Mouse (Mus musculus) liver, embryonic 15.5 days (tissue): Measurements from ENCODE around the gene Ajm1. TPM values are rescaled to one million over a fixed set of nuclear protein-coding genes. Genes with fewer than 3 reads are reported as not detected.
A peak's percentile ranks its signal among the peaks of the same experiment; 100 is the strongest.

ENCODE experiments used
- ATAC-seq: fragments of 200-750 bp; cut with Nextera tagmentation; 2 replicates; pipeline ENCODE4 v1.8.0; 2017; ENCODE audit warnings: moderate number of reproducible peaks, mild to moderate bottlenecking, moderate library complexity; ENCODE audit not compliant: insufficient read depth
- H3K27ac ChIP-seq: fragments of 300-500 bp; sonication (generic); replicated peaks from 2 replicates; pipeline ENCODE4 v1.5.1; 2015; ENCODE audit warnings: mild to moderate bottlenecking, inconsistent platforms
- H3K27me3 ChIP-seq: fragments of 300-500 bp; sonication (generic); 2 replicates; pipeline ENCODE4 v1.6.1; 2015; ENCODE audit warnings: mild to moderate bottlenecking, inconsistent platforms
- H3K36me3 ChIP-seq: fragments of 300-500 bp; sonication (generic); replicated peaks from 2 replicates; pipeline ENCODE4 v1.6.1; 2015; ENCODE audit warnings: moderate library complexity, mild to moderate bottlenecking, inconsistent platforms
- H3K4me1 ChIP-seq: fragments of 300-500 bp; sonication (generic); replicated peaks from 2 replicates; pipeline ENCODE4 v1.6.1; 2015; ENCODE audit warnings: inconsistent platforms
- H3K4me2 ChIP-seq: fragments of 300-500 bp; sonication (generic); 2 replicates; pipeline ENCODE4 v1.6.1; 2015; ENCODE audit warnings: moderate library complexity, mild to moderate bottlenecking, inconsistent platforms
- H3K4me3 ChIP-seq: fragments of 300-500 bp; sonication (generic); replicated peaks from 2 replicates; pipeline ENCODE4 v1.5.1; 2015; ENCODE audit warnings: mild to moderate bottlenecking, inconsistent platforms
- H3K9ac ChIP-seq: fragments of 300-500 bp; sonication (generic); 2 replicates; pipeline ENCODE4 v1.6.1; 2015; ENCODE audit warnings: moderate library complexity, mild to moderate bottlenecking, inconsistent platforms
- H3K9me3 ChIP-seq: fragments of 300-500 bp; sonication (generic); replicated peaks from 2 replicates; pipeline ENCODE4 v1.6.1; 2016; ENCODE audit warnings: inconsistent platforms
- WGBS: fragments of 180-500 bp; shearing (Covaris S2); methylation state at CpG from one replicate; pipeline ENCODE4 v1.1.7; 2015; ENCODE audit warnings: mixed read lengths; ENCODE audit not compliant: insufficient replicate concordance; 5-methylcytosine and 5-hydroxymethylcytosine counted together
- polyA plus RNA-seq: library from polyadenylated mRNA; unstranded; fragments of >200 nt; fragmentation: Nextera tagmentation; extraction: Ambion mirVana; gene quantifications from 2 replicates; pipeline ENCODE4 v1.2.1, GENCODE M21; 2015

Gene Ajm1
- polyA plus RNA-seq, 1 experiment from 2014 or later: not detected

DNA sequence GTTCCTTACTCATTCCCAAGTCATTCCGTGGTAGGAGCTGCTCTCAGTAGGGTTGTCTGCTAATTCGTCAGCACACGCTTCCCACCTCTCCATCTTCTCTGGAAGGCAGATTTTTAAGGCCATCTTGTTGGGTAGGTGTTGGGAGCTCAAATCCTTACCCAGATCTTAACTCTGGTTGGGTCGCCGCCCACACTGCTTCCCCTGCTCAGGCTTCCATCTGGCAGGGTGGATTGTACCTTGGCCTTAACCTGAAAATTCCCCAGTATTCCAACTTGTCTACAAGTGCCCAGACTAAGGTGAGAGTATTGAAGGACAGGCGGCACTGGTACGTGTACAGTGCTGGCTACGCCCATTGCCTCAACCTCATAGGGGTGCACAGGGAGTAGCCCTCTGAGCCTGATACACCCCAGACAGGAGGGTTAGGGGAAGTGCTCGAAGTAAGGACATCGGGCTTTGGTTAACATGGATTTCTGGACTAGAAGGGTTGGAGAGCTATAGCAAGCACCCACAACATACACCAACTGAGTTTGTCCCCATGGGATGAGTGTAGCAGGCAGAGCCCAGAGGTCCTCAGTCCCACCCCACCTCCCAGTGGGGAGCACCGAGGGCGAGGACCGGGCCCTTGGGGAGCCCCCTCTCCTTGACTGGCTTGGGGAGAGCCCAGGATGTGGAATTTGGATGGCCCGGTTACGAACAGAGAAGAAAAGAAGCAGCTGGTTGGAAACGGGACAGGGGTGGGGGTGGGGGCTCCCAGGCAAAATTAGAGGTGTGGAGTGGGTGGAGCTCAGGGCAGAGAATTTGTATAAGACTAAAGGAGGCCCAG is 5.3 kb downstream of the Ajm1 start:
- Histone ChIP-seq H3K36me3 (no peaks in the 10 kb centered on the region), H3K27me3 (peaks cover 60% of the 10 kb centered on the region), H3K9ac (no peak overlapping the region), H3K9me3 (no peaks in the 10 kb centered on the region), H3K27ac (no peak overlapping the region), H3K4me1 (peaks cover 82% of the 10 kb centered on the region), H3K4me3 (no peak overlapping the region), H3K4me2 (peak overlapping the region; percentile 73)
- no peak for ATAC-seq
- 73% methylated on average over 16 of the region's 16 CpGs for WGBS

DNA sequence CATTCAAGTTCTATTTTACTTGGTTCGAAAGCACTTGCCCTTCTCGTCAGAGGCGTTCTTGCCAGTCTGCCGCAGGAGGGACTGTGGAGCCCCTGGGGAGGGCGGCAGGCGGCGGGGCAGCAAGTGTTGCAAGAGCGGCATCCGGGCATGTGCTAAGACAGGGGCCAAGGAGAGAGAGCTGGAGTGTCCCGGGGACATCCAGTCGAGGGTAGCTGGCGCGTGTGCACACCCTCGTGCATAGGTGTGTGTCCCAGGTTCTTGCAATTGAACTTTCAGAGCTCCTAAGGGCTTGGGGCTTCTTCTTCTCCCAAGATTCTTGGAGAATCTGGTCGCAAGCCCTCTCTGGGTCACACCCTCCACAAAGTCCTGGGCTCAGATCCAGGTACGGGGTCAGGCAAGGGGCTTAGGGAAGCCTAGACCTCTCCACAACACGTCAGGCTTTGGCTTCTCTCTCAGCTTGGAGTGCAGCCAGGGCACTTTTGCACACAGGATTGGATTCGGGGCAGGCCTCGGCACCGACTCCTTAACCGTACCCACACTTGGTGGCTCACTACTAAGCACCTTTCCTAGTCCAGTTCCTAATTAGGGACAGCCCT is 6.0 kb downstream of the Ajm1 start:
- peaks cover 53% of the 10 kb centered on the region for H3K27me3 ChIP-seq

DNA sequence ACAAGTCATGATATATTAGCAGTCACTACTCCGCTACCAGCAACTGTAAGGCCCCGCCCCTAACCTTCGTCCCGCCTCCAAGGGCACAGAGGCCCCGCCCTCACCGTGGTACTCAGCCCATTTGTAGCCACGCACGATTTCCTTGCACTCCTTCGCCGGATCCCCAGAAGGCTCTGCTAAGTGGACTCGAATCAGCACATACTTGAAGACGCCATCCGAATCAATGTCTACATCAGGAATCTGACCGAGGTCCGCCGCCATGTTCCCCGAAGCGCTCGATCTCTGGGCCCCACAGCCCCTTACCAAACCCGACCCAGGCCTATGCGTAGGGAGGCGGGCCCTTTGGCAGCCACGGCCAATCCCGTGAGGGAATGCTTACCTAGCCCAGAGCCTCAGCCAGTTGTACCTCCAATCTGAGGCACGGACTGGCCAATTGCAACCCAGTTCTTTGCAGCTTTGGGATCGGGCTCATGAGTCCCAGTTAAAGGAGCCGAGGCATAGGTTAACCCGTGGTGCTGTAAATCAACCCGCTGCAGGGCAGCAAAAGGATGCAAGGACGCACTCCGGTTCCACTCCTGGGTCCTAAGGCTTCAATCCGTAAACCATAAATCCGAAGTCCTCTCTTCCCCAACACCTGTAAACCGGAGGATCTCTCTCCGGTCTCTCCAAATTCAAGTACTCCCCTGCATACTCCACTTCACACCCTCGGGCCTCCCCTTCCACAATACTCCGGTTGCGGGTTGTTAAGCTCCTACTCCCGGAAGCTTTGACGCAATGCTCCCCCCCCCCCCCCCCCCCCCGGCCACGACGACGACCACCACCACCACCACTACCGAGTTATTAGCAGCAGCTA is 6.8 kb downstream of the Ajm1 start, which contains the start of the genes Mamdc4 and Phpt1:
Gene Mamdc4, minus strand, starts transcription at position 267 of the 853 bp plus-strand sequence.
Gene Phpt1, minus strand, starts transcription at position 646 of the 853 bp plus-strand sequence.
- under 1% methylated on average over 44 of the region's 45 CpGs for WGBS
- peak within 1 kb of the TSS; percentile 46 for H3K27ac ChIP-seq

More for the DNA sequence above, 6.0 kb downstream of the Ajm1 start:
- Histone ChIP-seq H3K9me3 (no peaks in the 10 kb centered on the region), H3K4me3 (peak overlapping the region; percentile 62), H3K4me1 (peaks cover 80% of the 10 kb centered on the region), H3K9ac (peak overlapping the region; percentile 38; the same call in 1 of the 2 replicates), H3K36me3 (no peaks in the 10 kb centered on the region), H3K4me2 (peak overlapping the region; percentile 73), H3K27ac (0 out of 2 replicates have a peak overlapping the region, but pooled peaks have one; percentile 21)
- 21% methylated on average over 21 of the region's 21 CpGs for WGBS
- no peak for ATAC-seq

DNA sequence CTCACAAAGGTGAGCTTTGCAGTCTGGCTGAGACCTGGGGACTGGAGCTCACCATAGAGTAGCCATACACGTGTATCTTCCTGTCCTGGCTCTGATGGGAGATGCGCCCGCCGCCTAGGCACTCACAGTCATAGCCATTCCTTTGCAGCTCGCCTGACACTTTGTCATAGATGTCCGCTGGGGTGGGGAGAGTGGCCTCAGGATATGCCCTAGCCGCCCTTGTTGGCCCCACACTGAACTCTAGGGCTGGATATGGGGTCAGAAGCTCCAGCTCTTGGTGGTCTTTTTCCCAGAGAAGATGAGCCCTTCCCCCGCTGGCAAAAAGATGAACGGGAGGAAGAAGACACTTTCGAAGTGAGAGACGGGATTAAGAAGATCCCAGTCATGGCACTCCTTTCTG is 7.4 kb downstream of the Ajm1 start:
- Histone ChIP-seq H3K9me3 (no peaks in the 10 kb centered on the region), H3K4me3 (peak overlapping the region; percentile 62), H3K27me3 (peaks cover 39% of the 10 kb centered on the region), H3K9ac (peak overlapping the region; percentile 45), H3K27ac (peak overlapping the region; percentile 46), H3K36me3 (0 out of 2 replicates have a peak, but pooled peaks cover 5% of the 10 kb centered on the region), H3K4me1 (peaks cover 66% of the 10 kb centered on the region), H3K4me2 (peak overlapping the region; percentile 73)
- ATAC-seq: no peak
- 17% methylated on average over 11 of the region's 11 CpGs for WGBS

More for the DNA sequence above, 6.8 kb downstream of the Ajm1 start, which contains the start of the genes Mamdc4 and Phpt1:
- Histone ChIP-seq H3K4me2 (peak within 1 kb of the TSS; percentile 73), H3K9me3 (no peaks in the 10 kb centered on the region), H3K36me3 (0 out of 2 replicates have a peak, but pooled peaks cover under 1% of the 10 kb centered on the region), H3K4me3 (peak within 1 kb of the TSS; percentile 62), H3K9ac (peak within 1 kb of the TSS; percentile 45), H3K4me1 (peaks cover 73% of the 10 kb centered on the region), H3K27me3 (peaks cover 46% of the 10 kb centered on the region)
- peak; percentile 94 for ATAC-seq

DNA sequence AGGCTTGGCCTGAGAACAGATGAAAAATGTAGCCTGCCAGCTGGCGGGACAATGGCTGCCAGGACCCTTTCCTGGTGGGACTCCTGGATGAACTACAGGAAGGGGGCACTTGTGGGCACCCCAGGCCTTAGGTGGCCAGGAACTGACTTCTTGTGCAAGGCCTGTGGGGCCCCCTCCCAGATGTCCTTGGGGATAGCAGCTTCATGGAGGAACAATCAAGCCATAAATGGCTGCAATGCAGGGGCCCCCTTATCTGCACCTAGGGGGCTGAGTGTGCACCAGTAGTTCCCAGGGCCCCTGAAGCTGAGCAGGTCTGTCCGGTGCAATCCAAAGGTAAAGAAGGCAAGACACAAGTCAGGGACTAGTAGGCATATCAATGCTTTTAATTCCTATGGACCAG is 8.5 kb downstream of the Ajm1 start:
- peaks cover 58% of the 10 kb centered on the region for H3K4me1 ChIP-seq
- 0 out of 2 replicates have a peak, but pooled peaks cover 5% of the 10 kb centered on the region for H3K36me3 ChIP-seq
- H3K4me3 ChIP-seq: no peak overlapping the region
- peak overlapping the region; percentile 73 for H3K4me2 ChIP-seq
- H3K27me3 ChIP-seq: peaks cover 28% of the 10 kb centered on the region
- H3K9me3 ChIP-seq: no peaks in the 10 kb centered on the region
- no peak overlapping the region for H3K9ac ChIP-seq
- no peak for ATAC-seq
- H3K27ac ChIP-seq: no peak overlapping the region
- WGBS: 51% methylated on average over 2 of the region's 2 CpGs

DNA sequence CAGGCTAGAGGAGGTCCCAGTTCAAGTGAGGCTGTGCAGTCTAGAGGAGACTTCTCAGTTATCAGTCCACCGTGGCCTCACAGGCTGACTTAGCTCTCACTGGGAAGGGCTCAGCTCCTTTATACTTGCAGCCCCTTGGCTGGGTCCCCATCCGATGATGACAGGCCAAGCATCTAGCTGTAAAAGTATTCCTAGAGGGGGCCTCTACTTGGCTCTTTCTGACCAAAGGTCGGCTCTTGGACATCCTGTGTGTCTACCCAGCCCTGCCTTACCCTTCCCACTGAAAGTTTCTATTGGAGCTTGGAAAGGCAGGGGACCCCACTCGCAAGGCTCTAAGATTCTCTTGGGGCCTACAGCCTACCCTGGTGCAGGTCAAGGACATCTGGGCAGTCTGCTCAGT is 10.3 kb downstream of the Ajm1 start:
- Histone ChIP-seq H3K27ac (no peak overlapping the region), H3K36me3 (0 out of 2 replicates have a peak, but pooled peaks cover 5% of the 10 kb centered on the region), H3K4me1 (peaks cover 46% of the 10 kb centered on the region), H3K4me3 (no peak overlapping the region), H3K27me3 (peaks cover 10% of the 10 kb centered on the region), H3K9ac (no peak overlapping the region), H3K4me2 (no peak overlapping the region), H3K9me3 (no peaks in the 10 kb centered on the region)
- WGBS: 57% methylated on average over 4 of the region's 4 CpGs
- ATAC-seq: no peak

DNA sequence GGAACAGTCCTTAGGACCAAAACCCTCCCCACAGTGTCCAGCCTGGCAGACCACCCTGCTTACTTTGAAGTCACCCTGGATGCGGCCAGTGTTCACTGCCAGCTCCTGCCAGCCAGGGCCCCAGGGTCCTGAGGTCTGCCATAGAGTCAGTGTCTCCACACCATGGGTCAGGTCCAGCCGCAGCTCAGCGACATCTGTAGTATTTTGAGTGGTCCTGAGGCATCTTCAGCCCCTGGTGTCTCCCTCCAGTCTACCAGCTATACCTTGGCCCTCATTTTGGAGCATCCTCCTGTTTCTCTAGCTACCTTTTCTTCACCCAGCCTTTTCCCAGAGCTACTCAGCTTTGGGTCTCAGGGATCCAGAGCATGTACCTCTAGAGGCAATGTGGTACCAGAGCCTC is 12.2 kb downstream of the Ajm1 start:
- no peak overlapping the region for H3K9ac ChIP-seq
- H3K9me3 ChIP-seq: no peaks in the 10 kb centered on the region
- H3K4me3 ChIP-seq: no peak overlapping the region
- WGBS: 74% methylated on average over 3 of the region's 3 CpGs
- H3K4me2 ChIP-seq: no peak overlapping the region
- peaks cover 30% of the 10 kb centered on the region for H3K4me1 ChIP-seq
- ATAC-seq: no peak
- no peaks in the 10 kb centered on the region for H3K27me3 ChIP-seq
- no peak overlapping the region for H3K27ac ChIP-seq
- H3K36me3 ChIP-seq: peaks cover 16% of the 10 kb centered on the region; the same call in 1 of the 2 replicates

DNA sequence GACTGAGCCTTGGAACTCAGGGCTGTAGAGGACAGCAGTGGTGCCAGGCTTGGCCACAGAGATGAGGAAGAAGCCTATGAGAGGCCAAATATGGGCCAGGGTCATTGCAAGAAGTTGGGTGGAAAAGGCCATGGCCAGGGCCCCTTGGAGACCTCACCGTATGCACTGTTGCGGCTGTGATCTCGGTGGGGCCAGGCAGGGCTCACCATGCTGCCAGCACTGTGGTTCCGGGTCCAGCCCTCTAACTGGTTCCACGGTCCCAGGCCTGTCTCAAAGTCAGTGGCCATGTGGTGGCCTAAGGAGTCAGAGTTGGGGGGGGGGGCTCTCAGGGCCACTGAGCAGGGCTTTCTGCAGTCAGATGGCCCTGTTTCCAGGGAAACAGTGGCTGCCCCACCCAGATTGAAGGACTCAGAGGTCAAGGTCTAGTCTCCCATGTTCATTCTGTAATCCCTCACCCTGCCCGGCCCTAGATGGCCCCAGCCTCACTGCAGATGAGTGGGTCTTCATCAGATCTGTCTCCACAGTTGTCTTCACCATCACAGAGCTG is 13.0 kb downstream of the Ajm1 start:
- peaks cover 22% of the 10 kb centered on the region for H3K4me1 ChIP-seq
- no peak overlapping the region for H3K27ac ChIP-seq
- no peaks in the 10 kb centered on the region for H3K27me3 ChIP-seq
- peaks cover 23% of the 10 kb centered on the region for H3K36me3 ChIP-seq
- no peak overlapping the region for H3K4me3 ChIP-seq
- H3K9ac ChIP-seq: no peak overlapping the region
- no peak overlapping the region for H3K4me2 ChIP-seq
- H3K9me3 ChIP-seq: no peaks in the 10 kb centered on the region
- no peak for ATAC-seq
- 72% methylated on average over 6 of the region's 6 CpGs for WGBS

DNA sequence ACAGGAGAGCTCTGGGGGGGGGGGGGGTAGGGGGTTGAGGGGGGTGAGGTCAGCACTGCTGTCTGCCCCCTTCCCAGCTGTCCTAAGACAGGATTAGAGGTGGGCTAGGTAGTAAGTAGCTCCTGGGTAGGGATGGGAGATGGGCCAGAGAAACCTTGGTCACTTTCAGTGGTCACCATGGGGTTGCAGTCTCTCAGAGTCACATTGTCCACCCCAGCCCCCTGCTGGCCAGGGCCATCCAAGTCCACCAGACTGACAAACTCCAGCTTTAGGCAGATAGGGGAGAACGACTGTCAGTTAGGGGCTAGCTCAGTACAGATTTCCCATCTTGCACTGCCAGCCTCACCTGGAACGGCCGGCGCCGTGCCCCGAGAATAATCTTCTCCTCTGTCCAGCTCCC is 15.0 kb downstream of the Ajm1 start:
- H3K4me1 ChIP-seq: peaks cover 19% of the 10 kb centered on the region; the same call in 1 of the 2 replicates
- WGBS: 87% methylated on average over 6 of the region's 6 CpGs
- H3K9ac ChIP-seq: no peak overlapping the region
- H3K27ac ChIP-seq: no peak overlapping the region
- H3K9me3 ChIP-seq: no peaks in the 10 kb centered on the region
- peaks cover 43% of the 10 kb centered on the region for H3K36me3 ChIP-seq
- H3K4me2 ChIP-seq: no peak overlapping the region
- H3K4me3 ChIP-seq: no peak overlapping the region
- no peaks in the 10 kb centered on the region for H3K27me3 ChIP-seq
- no peak for ATAC-seq

DNA sequence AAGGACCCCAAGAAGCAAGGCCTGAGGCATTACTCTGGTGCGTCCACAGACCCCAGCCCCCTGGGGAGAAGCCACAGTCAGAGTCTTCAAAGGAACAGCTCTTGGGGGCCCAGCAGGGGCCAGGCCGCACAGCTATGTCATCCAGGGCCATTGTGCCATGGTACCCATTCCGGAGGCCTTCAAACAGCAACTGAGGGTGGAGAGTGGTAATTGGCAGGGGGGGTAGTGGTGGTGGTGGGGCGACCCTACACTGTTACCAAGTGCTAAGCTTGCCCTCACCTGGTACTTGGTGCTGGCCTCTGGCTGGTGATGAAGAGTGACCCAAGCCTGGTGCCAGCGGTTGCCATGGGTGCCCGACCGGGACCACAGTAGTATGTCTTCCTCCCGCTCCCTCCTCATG is 15.8 kb downstream of the Ajm1 start:
- 79% methylated on average over 8 of the region's 8 CpGs for WGBS
- H3K9ac ChIP-seq: no peak overlapping the region
- no peak overlapping the region for H3K4me3 ChIP-seq
- H3K36me3 ChIP-seq: peaks cover 51% of the 10 kb centered on the region
- no peaks in the 10 kb centered on the region for H3K9me3 ChIP-seq
- no peaks in the 10 kb centered on the region for H3K27me3 ChIP-seq
- ATAC-seq: no peak
- no peak overlapping the region for H3K27ac ChIP-seq
- peaks cover 11% of the 10 kb centered on the region; the same call in 1 of the 2 replicates for H3K4me1 ChIP-seq
- H3K4me2 ChIP-seq: no peak overlapping the region
